Mouse (Mus musculus): ENCODE results near the gene Gm37240. TPM values are rescaled to one million over a fixed set of nuclear protein-coding genes. Genes with fewer than 3 reads are reported as not detected.

Gm37240 gene
- polyA plus RNA-seq, 1 experiment from 2014 or later, result 1.1 TPM

DNA sequence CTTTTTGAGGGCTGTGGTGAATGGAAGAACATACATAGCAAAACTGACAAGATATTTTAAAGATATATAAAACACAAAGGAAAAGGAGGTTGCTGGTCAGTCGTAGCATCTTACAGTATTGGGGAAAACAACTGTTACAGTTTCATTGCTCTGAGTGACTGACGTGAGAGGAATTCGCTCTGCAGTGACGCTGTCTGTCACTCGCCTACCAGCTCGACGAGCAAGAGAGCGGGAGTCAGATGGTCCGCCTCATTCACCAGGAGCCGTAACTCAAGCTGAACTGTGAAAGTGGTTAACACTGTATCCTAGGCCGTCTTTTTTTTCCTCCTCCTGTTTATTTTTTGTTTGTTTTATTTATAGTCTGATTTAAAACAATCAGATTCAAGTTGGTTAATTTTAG lies 908.6 kb downstream of the Gm37240 start:
- H3K36me3 ChIP-seq (ENCODE audit: control insufficient read depth, insufficient read depth, low read length), result peaks cover 30% of the 10 kb centered on the region
- no peak for ATAC-seq

DNA sequence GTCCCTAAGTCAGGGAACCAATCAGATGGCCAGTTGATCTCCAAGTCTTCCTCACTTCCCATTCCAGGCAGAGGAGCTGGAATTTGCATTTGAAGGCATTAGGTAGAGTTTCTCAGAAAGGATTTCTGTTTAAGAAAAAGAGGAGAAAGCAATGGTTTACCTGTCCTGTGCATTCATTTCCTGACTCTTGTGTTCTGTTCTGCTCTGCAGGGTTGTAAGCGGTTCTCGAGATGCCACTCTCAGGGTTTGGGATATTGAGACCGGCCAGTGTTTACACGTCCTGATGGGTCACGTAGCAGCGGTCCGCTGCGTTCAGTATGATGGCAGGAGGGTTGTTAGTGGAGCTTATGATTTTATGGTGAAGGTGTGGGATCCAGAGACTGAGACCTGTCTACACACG lies 913.1 kb downstream of the Gm37240 start:
- peaks cover 68% of the 10 kb centered on the region for H3K36me3 ChIP-seq (ENCODE audit: control insufficient read depth, insufficient read depth, low read length)
- no peaks in the 10 kb centered on the region for H3K9me3 ChIP-seq (replicated peaks; ENCODE audit: control insufficient read depth, low read length)
- H3K4me2 ChIP-seq (ENCODE audit: low read length), result no peak overlapping the region
- H3K27ac ChIP-seq (ENCODE audit: low read depth, low read length), result no peak overlapping the region
- no peaks in the 10 kb centered on the region for H3K4me1 ChIP-seq (ENCODE audit: control insufficient read depth, insufficient read depth, low read length)
- no peak for DNase-seq (ENCODE audit: low spot score)
- WGBS, result 92% methylated on average over 9 of the region's 9 CpGs
- no peak for ATAC-seq
- no peak overlapping the region for H3K9ac ChIP-seq (ENCODE audit: low read length)
- H3K4me3 ChIP-seq (ENCODE audit: low read depth, low read length), result no peak overlapping the region
- H3K27me3 ChIP-seq (replicated peaks; ENCODE audit: control insufficient read depth, insufficient read depth, low read length), result no peaks in the 10 kb centered on the region

More for the DNA sequence above, 908.6 kb downstream of the Gm37240 start:
- Histone ChIP-seq H3K27ac (ENCODE audit: low read depth, low read length) (no peak overlapping the region), H3K4me2 (ENCODE audit: low read length) (no peak overlapping the region), H3K27me3 (replicated peaks; ENCODE audit: control insufficient read depth, insufficient read depth, low read length) (no peaks in the 10 kb centered on the region), H3K9ac (ENCODE audit: low read length) (no peak overlapping the region), H3K4me1 (ENCODE audit: control insufficient read depth, insufficient read depth, low read length) (no peaks in the 10 kb centered on the region), H3K4me3 (ENCODE audit: low read depth, low read length) (no peak overlapping the region), H3K9me3 (replicated peaks; ENCODE audit: control insufficient read depth, low read length) (no peaks in the 10 kb centered on the region)
- 93% methylated on average over 11 of the region's 11 CpGs for WGBS
- DNase-seq (ENCODE audit: low spot score), result no peak

DNA sequence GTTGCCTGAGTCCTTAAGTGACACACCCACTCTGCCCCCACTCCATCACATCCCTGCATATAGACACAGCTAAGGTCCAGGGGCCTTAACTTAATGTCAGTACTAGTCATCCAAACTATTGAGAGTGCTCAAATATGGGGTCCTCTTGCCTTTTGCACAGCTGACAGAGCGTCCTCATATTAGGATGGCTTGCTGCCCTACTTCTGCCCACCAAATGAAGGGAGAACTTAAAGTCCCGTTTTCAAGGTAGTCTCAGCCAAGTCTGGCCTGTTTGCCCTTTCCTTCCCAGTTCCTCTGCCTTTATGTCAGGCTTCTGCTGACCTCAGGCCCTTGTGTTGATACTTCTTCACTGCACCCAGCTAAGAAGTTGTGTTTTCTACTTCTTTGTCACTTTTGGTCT lies 914.4 kb downstream of the Gm37240 start:
- ATAC-seq (no peak), DNase-seq (ENCODE audit: low spot score) (no peak)
- H3K4me2 ChIP-seq (ENCODE audit: low read length), result no peak overlapping the region
- peaks cover 79% of the 10 kb centered on the region for H3K36me3 ChIP-seq (ENCODE audit: control insufficient read depth, insufficient read depth, low read length)
- no peaks in the 10 kb centered on the region for H3K27me3 ChIP-seq (replicated peaks; ENCODE audit: control insufficient read depth, insufficient read depth, low read length)
- no peak overlapping the region for H3K9ac ChIP-seq (ENCODE audit: low read length)
- no peaks in the 10 kb centered on the region for H3K9me3 ChIP-seq (replicated peaks; ENCODE audit: control insufficient read depth, low read length)
- WGBS, result 96% methylated on average over 2 of the region's 2 CpGs
- H3K4me1 ChIP-seq (ENCODE audit: control insufficient read depth, insufficient read depth, low read length), result no peaks in the 10 kb centered on the region
- H3K27ac ChIP-seq (ENCODE audit: low read depth, low read length), result no peak overlapping the region
- H3K4me3 ChIP-seq (ENCODE audit: low read depth, low read length), result no peak overlapping the region

DNA sequence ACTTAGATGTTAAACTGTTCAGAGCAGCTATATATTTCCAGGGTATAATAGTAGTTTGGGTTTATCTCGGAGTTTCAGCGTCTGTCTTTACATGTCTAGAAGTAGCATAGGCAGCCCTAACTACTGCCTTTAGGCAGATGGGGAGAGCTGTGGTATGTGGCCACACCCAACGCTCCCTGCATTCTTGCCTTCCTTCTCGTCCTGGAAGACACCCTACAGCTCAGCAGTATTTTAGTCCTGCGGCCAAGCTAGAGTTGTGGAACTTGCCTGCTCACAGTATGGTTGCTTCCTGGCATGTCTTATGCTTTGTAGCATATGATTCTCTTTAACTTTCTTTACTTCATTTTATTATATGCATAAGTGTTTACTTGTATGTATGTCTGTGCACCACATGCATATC lies 915.8 kb downstream of the Gm37240 start:
- DNase-seq (ENCODE audit: low spot score), result no peak
- no peak overlapping the region for H3K4me2 ChIP-seq (ENCODE audit: low read length)
- H3K27me3 ChIP-seq (replicated peaks; ENCODE audit: control insufficient read depth, insufficient read depth, low read length), result no peaks in the 10 kb centered on the region
- H3K9ac ChIP-seq (ENCODE audit: low read length), result no peak overlapping the region
- no peaks in the 10 kb centered on the region for H3K4me1 ChIP-seq (ENCODE audit: control insufficient read depth, insufficient read depth, low read length)
- H3K4me3 ChIP-seq (ENCODE audit: low read depth, low read length), result no peak overlapping the region
- no peak for ATAC-seq
- no peak overlapping the region for H3K27ac ChIP-seq (ENCODE audit: low read depth, low read length)
- 88% methylated on average over 5 of the region's 5 CpGs for WGBS
- no peaks in the 10 kb centered on the region for H3K9me3 ChIP-seq (replicated peaks; ENCODE audit: control insufficient read depth, low read length)
- H3K36me3 ChIP-seq (ENCODE audit: control insufficient read depth, insufficient read depth, low read length), result peaks cover 78% of the 10 kb centered on the region

DNA sequence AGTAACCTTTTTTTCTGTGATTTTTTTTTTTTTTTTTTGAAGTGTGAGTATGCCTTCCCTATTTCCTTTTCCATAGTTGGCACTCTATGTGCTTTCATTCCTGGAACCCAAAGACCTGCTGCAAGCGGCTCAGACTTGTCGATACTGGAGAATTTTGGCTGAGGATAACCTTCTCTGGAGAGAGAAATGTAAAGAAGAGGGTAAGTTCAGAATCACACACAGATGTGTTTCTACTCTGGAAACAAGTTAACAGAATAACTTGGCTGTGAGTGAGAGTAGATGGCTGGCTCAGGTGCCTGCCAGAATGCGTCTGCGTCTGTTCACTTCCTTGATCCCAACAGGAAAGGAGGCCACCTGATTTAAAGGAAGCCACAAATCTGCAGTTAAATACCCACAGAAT lies 920.0 kb downstream of the Gm37240 start:
- Histone ChIP-seq H3K4me1 (ENCODE audit: control insufficient read depth, insufficient read depth, low read length) (no peaks in the 10 kb centered on the region), H3K36me3 (ENCODE audit: control insufficient read depth, insufficient read depth, low read length) (peaks cover 56% of the 10 kb centered on the region), H3K4me2 (ENCODE audit: low read length) (no peak overlapping the region), H3K4me3 (ENCODE audit: low read depth, low read length) (no peak overlapping the region), H3K9me3 (replicated peaks; ENCODE audit: control insufficient read depth, low read length) (no peaks in the 10 kb centered on the region), H3K27me3 (replicated peaks; ENCODE audit: control insufficient read depth, insufficient read depth, low read length) (no peaks in the 10 kb centered on the region), H3K9ac (ENCODE audit: low read length) (no peak overlapping the region), H3K27ac (ENCODE audit: low read depth, low read length) (no peak overlapping the region)
- DNase-seq (ENCODE audit: low spot score) (no peak), ATAC-seq (no peak)
- 95% methylated on average over 4 of the region's 4 CpGs for WGBS

DNA sequence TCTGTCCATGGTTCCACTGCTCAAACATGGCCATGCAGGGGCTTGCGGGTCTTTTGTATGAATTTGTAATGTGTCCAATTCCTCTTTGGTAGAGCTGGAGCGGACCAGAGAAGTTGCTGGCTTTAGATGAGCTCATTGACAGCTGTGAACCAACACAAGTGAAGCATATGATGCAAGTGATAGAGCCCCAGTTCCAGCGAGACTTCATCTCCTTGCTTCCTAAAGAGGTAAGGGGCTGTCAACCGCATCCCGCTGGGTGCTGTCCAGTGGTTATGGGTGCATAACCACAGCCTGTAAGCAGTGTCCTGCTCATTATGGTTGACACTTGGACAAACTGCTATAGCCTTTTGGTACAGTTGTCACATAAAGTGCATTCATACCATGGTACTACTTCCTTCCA lies 922.2 kb downstream of the Gm37240 start:
- H3K36me3 ChIP-seq (ENCODE audit: control insufficient read depth, insufficient read depth, low read length), result peaks cover 48% of the 10 kb centered on the region
- H3K27me3 ChIP-seq (replicated peaks; ENCODE audit: control insufficient read depth, insufficient read depth, low read length), result no peaks in the 10 kb centered on the region
- ATAC-seq (no peak), DNase-seq (ENCODE audit: low spot score) (no peak)
- no peaks in the 10 kb centered on the region for H3K9me3 ChIP-seq (replicated peaks; ENCODE audit: control insufficient read depth, low read length)
- no peak overlapping the region for H3K27ac ChIP-seq (ENCODE audit: low read depth, low read length)
- no peak overlapping the region for H3K9ac ChIP-seq (ENCODE audit: low read length)
- no peaks in the 10 kb centered on the region for H3K4me1 ChIP-seq (ENCODE audit: control insufficient read depth, insufficient read depth, low read length)
- 88% methylated on average over 5 of the region's 5 CpGs for WGBS
- H3K4me3 ChIP-seq (ENCODE audit: low read depth, low read length), result no peak overlapping the region
- H3K4me2 ChIP-seq (ENCODE audit: low read length), result no peak overlapping the region

DNA sequence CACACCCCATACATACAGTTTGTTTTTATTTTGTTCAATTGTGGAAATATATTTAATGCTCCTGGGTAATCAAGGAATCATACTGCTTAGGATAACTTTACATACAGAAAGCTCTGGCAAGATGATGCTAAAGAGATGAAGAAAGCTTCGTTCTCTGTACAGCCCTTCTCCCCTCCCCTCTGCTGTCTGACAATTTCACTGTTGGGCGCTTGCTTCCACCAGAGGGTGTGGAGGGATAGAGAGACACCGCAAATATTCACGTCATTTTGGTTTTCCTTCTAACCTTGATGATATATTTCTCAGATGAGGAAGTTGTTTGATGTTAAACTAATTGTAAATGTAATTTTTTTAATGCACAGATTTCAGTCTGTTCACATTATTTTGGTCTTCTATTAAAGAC lies 931.5 kb downstream of the Gm37240 start:
- H3K4me3 ChIP-seq (ENCODE audit: low read depth, low read length), result no peak overlapping the region
- peak; percentile 73 for DNase-seq (ENCODE audit: low spot score)

DNA sequence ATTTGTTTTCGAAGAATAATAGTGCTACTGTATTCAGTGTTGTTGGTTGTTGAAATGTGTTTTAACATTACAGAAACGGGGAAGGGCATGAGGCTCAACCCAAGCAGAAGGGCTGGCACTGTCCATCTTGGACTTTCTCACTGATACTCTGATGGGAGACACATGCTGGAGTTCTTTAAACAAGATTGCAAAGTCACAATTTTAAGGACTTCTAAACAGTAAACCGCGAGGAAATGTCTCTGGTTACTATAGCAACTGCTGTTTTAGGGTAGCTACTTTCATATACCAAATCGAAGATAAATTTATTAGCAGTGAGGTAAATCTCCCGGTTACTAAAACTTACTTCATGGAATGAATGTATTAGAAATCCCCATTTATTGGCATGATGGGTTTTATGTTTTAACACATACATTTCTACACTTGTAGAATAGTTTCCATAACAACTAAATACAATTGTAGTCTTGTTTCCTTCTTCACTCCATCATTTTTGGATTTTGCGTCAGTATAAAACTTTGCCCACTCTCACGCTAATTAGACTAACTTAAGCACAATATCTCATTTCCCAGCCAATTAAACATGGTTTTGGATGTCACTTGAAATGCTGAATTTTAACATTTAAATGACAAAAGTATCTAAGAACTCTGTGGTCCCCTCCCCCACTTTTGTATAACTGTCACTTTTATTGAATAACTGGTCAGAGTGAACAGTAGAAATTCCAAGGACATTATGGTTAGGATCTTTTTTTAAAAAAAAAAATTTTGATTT lies 932.1 kb downstream of the Gm37240 start:
- Histone ChIP-seq H3K27ac (ENCODE audit: low read depth, low read length) (no peak overlapping the region), H3K9me3 (replicated peaks; ENCODE audit: control insufficient read depth, low read length) (no peaks in the 10 kb centered on the region), H3K4me3 (ENCODE audit: low read depth, low read length) (peak overlapping the region; percentile 8), H3K9ac (ENCODE audit: low read length) (no peak overlapping the region), H3K4me2 (ENCODE audit: low read length) (peak overlapping the region; percentile 44), H3K27me3 (replicated peaks; ENCODE audit: control insufficient read depth, insufficient read depth, low read length) (no peaks in the 10 kb centered on the region), H3K4me1 (ENCODE audit: control insufficient read depth, insufficient read depth, low read length) (peaks cover 12% of the 10 kb centered on the region), H3K36me3 (ENCODE audit: control insufficient read depth, insufficient read depth, low read length) (0 out of 2 replicates have a peak, but pooled peaks cover 7% of the 10 kb centered on the region)
- DNase-seq (ENCODE audit: low spot score), result peak; percentile 63
- WGBS, result 14% methylated on average over 8 of the region's 8 CpGs
- ATAC-seq, result 0 out of 2 replicates have a peak, but pooled peaks have one; percentile 3

More for the DNA sequence above, 931.5 kb downstream of the Gm37240 start:
- 14% methylated on average over 4 of the region's 4 CpGs for WGBS
- Histone ChIP-seq H3K4me2 (ENCODE audit: low read length) (peak overlapping the region; percentile 28; the same call in 1 of the 2 replicates), H3K27me3 (replicated peaks; ENCODE audit: control insufficient read depth, insufficient read depth, low read length) (no peaks in the 10 kb centered on the region), H3K4me1 (ENCODE audit: control insufficient read depth, insufficient read depth, low read length) (peaks cover 12% of the 10 kb centered on the region), H3K9ac (ENCODE audit: low read length) (no peak overlapping the region), H3K27ac (ENCODE audit: low read depth, low read length) (no peak overlapping the region), H3K36me3 (ENCODE audit: control insufficient read depth, insufficient read depth, low read length) (0 out of 2 replicates have a peak, but pooled peaks cover 10% of the 10 kb centered on the region), H3K9me3 (replicated peaks; ENCODE audit: control insufficient read depth, low read length) (no peaks in the 10 kb centered on the region)
- ATAC-seq, result peak; percentile 31; the same call in 1 of the 2 replicates

DNA sequence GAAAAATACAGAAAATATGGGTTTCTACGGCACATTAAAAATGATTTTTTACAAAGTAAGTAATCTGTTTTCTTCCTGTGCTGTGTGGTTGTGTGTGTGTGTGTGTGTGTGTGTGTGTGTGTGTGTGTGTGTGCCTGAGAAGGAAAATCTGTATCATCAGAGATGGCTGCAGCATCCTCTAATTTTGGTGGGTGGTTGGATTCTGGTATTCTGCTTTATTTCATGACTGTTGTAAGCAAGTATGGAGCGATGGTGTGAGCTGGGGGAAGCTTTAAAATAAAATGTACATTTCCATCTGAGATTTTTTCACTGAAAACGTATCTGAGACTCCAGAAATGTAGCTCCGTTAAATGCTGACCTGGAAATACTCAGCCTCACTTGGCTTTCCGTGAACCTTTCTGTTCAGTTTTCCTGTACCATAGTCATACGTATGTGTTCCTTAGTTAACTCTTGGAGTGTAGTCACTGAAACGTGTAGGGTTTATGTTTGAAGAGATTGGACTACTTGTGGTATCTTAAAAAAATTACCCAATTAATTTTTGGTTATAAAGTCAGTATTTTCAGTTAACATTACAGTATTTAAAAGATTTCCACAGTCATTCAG lies 934.6 kb downstream of the Gm37240 start:
- Histone ChIP-seq H3K27me3 (replicated peaks; ENCODE audit: control insufficient read depth, insufficient read depth, low read length) (no peaks in the 10 kb centered on the region), H3K36me3 (ENCODE audit: control insufficient read depth, insufficient read depth, low read length) (no peaks in the 10 kb centered on the region), H3K27ac (ENCODE audit: low read depth, low read length) (peak overlapping the region; percentile 85), H3K4me3 (ENCODE audit: low read depth, low read length) (peak overlapping the region; percentile 57), H3K9ac (ENCODE audit: low read length) (peak overlapping the region; percentile 77), H3K4me2 (ENCODE audit: low read length) (peak overlapping the region; percentile 67), H3K4me1 (ENCODE audit: control insufficient read depth, insufficient read depth, low read length) (peaks cover 12% of the 10 kb centered on the region), H3K9me3 (replicated peaks; ENCODE audit: control insufficient read depth, low read length) (no peaks in the 10 kb centered on the region)
- DNase-seq (ENCODE audit: low spot score), result peak; percentile 37
- ATAC-seq, result peak; percentile 38
- 30% methylated on average over 7 of the region's 7 CpGs for WGBS
